Mouse (Mus musculus): Measurements from ENCODE around the gene Ebna1bp2. TPM values are rescaled to one million over a fixed set of nuclear protein-coding genes. Genes with fewer than 3 reads are reported as not detected.

Ebna1bp2 gene
- polyA plus RNA-seq, 1 experiment from 2014 or later: 55.9 TPM

Other genes with a start within 250 kb of the Ebna1bp2 start
- 2.1 and 3.1 TPM in 2 replicates for gene Szt2, start 211.5 kb upstream of the Ebna1bp2 start, polyA plus RNA-seq (2015; fragmentation: Nextera tagmentation; extraction: Ambion mirVana)
- 60.9 and 64.3 TPM in 2 replicates for gene Med8, start 211.5 kb upstream of the Ebna1bp2 start, polyA plus RNA-seq (2015; fragmentation: Nextera tagmentation; extraction: Ambion mirVana)
- 79.5 and 85.1 TPM in 2 replicates for gene Elovl1, start 192.7 kb upstream of the Ebna1bp2 start, polyA plus RNA-seq (2015; fragmentation: Nextera tagmentation; extraction: Ambion mirVana)
- 149 and 164 TPM in 2 replicates for gene Cdc20, start 183.4 kb upstream of the Ebna1bp2 start, polyA plus RNA-seq (2015; fragmentation: Nextera tagmentation; extraction: Ambion mirVana)
- gene Mpl, start 163.3 kb upstream of the Ebna1bp2 start, polyA plus RNA-seq (2015; fragmentation: Nextera tagmentation; extraction: Ambion mirVana): 6.1 and 7.3 TPM in 2 replicates
- 7.3 and 7.9 TPM in 2 replicates for gene Tie1, start 130.7 kb upstream of the Ebna1bp2 start, polyA plus RNA-seq (2015; fragmentation: Nextera tagmentation; extraction: Ambion mirVana)
- gene 2610528J11Rik, start 93.8 kb upstream of the Ebna1bp2 start, polyA plus RNA-seq (2015; fragmentation: Nextera tagmentation; extraction: Ambion mirVana): 6.3 and 8.8 TPM in 2 replicates
- 2.7 and 3.2 TPM in 2 replicates for gene Tmem125, start 76.8 kb upstream of the Ebna1bp2 start, polyA plus RNA-seq (2015; fragmentation: Nextera tagmentation; extraction: Ambion mirVana)
- 0.74 and 0.91 TPM in 2 replicates for gene Cfap57, start within 50 bp of the Ebna1bp2 start, polyA plus RNA-seq (2015; fragmentation: Nextera tagmentation; extraction: Ambion mirVana)
- gene Olfr62, start 38.2 kb downstream of the Ebna1bp2 start, polyA plus RNA-seq (2015; fragmentation: Nextera tagmentation; extraction: Ambion mirVana): not detected in 2 replicates
- gene Olfr1342, start 72.0 kb downstream of the Ebna1bp2 start, polyA plus RNA-seq (2015; fragmentation: Nextera tagmentation; extraction: Ambion mirVana): not detected in 2 replicates
- gene Olfr1341, start 82.7 kb downstream of the Ebna1bp2 start, polyA plus RNA-seq (2015; fragmentation: Nextera tagmentation; extraction: Ambion mirVana): not detected in 2 replicates
- gene Olfr1340, start 99.3 kb downstream of the Ebna1bp2 start, polyA plus RNA-seq (2015; fragmentation: Nextera tagmentation; extraction: Ambion mirVana): not detected in 2 replicates
- gene Olfr1339, start 111.4 kb downstream of the Ebna1bp2 start, polyA plus RNA-seq (2015; fragmentation: Nextera tagmentation; extraction: Ambion mirVana): not detected in 2 replicates
- not detected in 2 replicates for gene Olfr1338, start 137.9 kb downstream of the Ebna1bp2 start, polyA plus RNA-seq (2015; fragmentation: Nextera tagmentation; extraction: Ambion mirVana)
- not detected in 2 replicates for gene Olfr1337, start 161.8 kb downstream of the Ebna1bp2 start, polyA plus RNA-seq (2015; fragmentation: Nextera tagmentation; extraction: Ambion mirVana)
- not detected in 2 replicates for gene Olfr1335, start 189.1 kb downstream of the Ebna1bp2 start, polyA plus RNA-seq (2015; fragmentation: Nextera tagmentation; extraction: Ambion mirVana)
- not detected in 2 replicates for gene Olfr1333, start 215.5 kb downstream of the Ebna1bp2 start, polyA plus RNA-seq (2015; fragmentation: Nextera tagmentation; extraction: Ambion mirVana)
- gene Olfr1331, start 243.8 kb downstream of the Ebna1bp2 start, polyA plus RNA-seq (2015; fragmentation: Nextera tagmentation; extraction: Ambion mirVana): not detected in 2 replicates

All from liver, embryonic 16.5 days (tissue).